Mouse (Mus musculus) layer of hippocampus, postnatal 36 days (tissue): Measurements from ENCODE around the gene Arl4a. TPM values are rescaled to one million over a fixed set of nuclear protein-coding genes. Genes with fewer than 3 reads are reported as not detected.

ENCODE experiments used
- DNase-seq, 2 experiments: peaks; one replicate each; pipeline ENCODE4 v3.0.0; 2022
- total RNA-seq, 2 experiments: library from RNA; stranded (reverse); gene quantifications; 2 replicates each; pipeline ENCODE4 v1.2.3; 2021

Arl4a gene
- total RNA-seq, 2 experiments from 2014 or later = 33.8 to 34.3 TPM

DNA sequence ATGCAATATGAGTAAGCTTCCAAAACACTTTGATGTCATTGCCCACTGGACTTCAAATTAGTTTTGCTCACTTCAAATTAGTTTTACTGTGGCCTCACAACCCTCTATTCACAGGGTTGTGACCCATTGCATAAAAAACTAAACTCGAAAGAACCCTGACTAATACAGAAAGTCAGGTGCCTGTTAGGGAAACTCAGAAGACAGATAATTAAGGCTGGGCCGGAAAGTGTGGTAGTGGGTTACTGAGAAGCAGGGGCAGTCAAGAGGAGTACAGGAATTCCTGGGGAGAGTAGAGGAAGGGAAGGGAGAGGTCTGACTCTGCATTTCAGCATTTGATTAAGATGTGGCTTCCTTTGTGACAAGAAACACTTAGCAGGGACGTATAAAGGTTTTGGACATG is 29.4 kb downstream of the Arl4a start:
- DNase-seq = no peak

DNA sequence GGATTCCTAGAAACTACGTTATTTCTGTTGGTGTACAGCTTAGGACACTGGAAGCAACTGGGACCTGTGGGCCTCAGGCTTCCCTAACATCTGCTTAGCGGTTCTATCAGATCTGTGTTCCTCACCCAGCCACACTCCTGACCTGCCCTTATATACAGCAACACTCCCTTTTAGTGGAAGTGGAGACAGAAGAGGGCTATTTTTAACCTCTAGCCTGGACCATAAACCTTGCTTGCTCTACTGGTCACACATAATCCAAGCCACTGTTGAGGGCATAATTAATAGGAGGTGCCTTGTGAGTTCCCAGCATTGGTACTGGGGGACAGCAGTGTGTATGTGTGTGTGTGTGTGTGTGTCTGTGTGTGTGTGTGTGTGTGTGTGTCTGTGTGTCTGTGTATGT is 33.1 kb downstream of the Arl4a start:
- DNase-seq = no peak

DNA sequence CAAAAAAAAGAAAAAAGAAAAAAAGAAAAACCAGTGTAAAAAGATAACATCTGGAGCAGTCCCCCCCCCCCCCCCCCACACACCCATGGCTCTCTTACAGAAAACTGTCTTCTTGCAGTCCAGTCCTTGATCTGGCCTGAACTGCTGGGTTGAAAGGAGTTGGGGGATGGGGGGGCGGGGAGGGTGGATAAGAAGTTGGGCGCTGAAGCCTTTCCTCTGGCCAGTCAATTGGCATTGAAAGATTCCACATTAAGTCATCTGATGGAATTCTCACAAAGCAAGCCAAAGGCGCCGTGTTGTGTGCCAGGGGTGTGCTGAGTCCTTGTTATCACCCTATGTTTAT is 39.0 kb downstream of the Arl4a start:
- no peak for DNase-seq

DNA sequence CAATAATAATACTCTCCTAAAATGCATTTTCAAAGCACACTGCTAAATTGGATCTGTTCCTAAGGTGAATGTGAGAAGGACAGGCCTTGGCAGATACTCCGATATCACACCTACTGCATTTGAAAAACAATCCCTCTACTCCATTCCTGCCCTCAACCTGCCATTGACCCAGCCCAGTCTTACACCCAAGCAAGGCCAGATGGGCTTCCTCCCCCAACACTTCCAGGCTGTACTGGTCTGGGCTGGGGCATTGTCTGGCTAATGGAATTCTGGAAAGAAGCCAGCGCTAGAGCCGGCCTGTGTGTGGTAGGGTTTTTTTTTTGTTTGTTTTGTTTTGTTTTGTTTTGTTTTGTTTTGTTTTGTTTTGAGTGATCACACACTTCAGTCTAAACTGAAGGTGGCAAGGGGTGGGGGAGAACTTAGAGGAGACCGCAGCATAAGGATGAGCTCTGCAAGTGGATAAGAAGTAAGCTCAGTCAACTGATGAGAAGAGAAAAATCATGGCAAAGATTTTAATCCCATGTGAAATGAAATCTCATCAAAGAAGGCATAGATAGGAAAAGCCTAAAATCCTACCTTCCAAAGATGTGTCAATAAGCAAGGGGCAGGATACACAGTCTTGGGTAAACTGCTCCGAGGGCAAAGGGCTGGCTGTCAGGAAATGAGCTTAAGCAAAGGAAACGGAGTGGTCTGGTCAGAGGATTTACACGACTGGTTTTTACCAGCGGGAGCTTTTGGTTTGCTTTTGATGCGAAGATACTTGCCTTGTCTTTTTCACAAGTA is 39.6 kb downstream of the Arl4a start:
- DNase-seq = no peak

DNA sequence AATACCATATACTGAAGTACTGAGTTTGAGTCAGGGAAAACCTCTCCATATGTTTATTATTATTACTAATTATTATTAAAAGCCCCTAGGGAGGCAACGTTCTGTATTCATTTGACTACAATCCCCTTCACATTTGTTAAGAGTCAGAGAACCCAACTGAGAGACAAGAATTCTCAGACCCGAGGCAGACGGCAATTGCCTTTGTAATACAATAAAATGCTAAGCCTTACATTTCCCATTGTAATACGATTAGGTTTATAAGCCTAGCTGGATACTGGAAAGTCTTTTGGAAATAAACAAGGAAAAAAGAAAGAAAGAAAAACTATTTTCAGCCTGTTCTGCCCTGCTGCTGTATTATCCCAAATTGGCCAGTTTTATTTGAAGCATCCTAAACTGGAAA is 40.2 kb downstream of the Arl4a start:
- no peak for DNase-seq

DNA sequence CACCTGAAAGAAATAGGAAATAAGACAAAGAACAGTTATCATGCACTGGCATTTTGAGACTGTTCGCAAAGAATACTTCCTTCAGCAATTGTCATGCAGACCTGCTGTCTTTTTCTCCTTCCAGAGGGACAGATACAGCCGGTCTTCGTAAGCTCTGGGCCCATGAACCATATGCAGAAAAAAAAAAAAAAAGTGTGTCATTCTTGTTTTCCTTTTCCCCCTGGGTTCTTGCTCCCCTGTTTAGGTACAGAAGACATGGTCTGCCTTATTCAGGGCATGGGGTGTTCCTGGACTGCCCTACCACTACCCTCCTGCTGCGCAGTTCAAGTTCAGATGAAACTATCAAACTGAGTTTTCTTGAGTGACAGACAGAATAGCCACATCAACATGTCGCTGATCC is 41.8 kb downstream of the Arl4a start:
- no peak for DNase-seq

DNA sequence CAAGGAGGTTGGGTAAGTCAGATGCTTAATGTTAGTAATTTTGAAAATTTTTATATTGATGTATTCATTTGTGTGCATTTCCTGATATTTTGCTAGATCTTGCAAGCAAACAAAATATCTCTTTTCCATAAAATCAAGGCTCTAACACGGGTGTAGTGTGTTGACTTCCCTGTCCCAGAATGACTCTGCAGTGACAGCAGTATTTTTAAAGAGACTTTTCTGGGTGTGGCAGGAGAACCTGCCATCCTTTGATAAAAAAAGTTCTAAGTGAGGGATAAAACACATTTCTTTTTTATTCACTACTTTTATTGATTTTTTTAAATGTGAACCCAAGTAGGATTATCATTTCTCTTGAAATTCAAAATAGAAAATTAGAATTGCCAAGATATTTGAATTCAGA is 42.2 kb downstream of the Arl4a start:
- no peak for DNase-seq

DNA sequence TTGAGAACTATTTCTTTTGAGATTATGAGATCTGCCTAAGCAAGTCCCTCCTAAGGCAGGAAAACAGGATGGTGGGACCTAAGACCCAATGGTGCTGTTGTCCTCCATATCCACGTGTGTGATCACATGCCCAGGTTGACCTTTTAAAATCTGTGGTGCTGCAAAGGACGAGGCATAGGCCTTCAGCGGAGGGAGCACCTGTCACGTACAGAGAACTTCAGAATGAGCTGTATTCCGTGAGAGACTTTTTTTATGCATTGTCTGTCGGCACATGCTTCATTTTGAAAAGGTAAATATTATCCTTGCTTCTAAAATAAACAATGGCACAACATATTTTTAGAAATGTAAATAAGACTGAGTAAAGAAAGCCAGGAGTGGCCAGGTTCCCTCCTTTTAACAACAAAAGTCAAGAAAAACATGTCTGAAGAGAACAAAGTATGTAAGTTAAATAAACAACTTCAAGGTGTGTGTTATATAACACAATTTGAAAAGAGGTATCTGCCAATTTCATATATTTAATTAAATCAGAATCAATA is 45.0 kb downstream of the Arl4a start:
- no peak for DNase-seq

DNA sequence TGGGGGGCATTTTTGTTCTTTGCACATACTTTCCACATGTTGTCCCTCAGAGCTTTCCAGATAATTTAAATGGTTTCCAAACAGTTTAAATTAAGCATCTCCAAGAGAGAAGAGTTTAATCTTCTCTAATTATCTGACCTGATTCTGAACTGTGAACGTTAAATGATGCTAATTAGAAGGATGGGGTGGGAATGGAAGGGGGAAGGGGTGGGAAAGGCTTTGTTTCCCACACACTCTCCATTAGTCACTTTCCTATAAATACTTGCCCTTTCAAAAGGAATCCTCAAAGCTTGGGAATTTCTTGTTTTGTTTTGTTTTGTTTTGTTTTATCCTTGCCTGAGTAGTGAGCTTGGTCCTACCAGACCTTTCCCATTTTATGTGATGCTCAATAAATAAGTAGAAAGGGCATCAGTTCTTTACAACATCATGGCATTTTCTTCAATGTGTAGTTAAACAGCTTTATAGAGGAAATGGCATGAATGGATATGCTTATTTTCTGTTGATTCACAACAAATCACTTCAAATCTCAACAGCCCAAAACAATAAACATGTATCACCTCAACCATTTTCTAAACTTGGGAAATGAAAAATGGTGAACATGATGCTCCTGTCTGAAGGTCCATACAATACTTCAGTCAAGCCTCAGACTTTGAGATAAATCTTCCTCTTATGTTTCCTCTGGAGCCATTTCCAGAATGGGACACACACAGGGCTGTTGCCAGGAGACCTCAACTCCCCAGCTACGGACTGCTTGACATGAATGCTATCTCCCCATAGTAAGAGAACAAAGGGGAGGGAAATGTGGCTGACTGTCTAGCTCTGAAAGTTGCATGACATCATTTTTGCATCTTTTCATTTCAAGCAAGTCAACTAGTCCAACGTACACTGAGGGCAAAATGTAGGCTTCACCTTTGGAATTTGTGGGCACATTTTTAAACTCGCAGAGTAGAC is 46.7 kb downstream of the Arl4a start:
- DNase-seq = no peak

DNA sequence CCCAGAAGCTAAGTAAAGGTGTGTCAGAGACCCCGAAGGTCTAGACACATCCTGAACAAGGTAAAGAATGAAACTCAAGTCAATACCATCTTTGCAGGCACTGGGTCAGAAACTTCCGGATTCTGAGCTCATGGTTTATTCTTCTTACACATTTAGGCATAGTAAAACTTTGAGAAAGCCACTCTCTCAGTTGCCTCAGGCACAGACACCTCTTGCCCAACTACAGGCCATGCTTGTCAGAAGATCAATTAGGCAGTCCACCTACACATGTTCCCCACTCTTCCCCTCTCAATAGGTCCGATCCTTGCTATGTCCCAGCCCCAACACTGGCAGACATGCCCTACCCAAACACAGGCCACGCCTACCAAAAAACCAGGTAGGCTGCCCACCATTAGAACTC is 48.7 kb downstream of the Arl4a start:
- DNase-seq = no peak

DNA sequence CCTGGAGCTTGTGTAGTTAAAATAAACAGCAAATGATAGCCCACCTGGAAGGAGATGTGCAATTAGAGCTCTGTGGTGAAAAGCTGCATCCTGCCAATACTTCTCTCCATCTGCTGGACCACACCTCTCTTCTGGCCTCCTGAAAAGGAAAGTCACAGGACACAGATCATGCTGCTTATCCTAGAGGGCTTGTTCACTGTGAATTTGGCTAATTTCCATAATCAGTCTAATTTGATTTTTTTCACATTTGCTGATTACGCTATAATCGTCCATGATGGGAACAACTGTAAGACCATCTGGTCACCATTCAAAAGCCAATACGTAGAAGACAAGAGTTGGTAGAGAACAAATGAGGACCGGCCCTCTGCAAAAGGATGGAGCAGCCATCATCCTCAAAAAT is 50.6 kb downstream of the Arl4a start:
- no peak for DNase-seq

DNA sequence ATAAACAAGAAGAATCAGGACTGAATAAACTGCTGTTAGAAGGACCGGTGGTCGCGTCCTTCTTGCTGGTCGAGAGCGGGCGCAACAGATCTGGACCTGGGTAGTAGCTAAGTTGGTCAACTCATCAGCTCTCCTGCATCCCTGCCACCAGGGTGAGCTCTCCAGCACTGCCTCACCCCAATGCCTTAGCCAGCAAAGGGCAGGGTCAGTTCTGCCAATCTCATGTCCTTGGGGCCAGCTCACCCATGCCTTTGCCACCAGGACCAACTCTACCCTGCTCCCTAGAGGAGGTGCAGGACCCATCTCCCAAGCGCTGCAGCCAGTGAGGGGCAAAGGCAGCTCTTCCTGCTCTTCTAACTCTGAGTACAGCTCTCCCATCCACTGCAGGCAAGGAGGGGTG is 52.2 kb downstream of the Arl4a start:
- DNase-seq = no peak

DNA sequence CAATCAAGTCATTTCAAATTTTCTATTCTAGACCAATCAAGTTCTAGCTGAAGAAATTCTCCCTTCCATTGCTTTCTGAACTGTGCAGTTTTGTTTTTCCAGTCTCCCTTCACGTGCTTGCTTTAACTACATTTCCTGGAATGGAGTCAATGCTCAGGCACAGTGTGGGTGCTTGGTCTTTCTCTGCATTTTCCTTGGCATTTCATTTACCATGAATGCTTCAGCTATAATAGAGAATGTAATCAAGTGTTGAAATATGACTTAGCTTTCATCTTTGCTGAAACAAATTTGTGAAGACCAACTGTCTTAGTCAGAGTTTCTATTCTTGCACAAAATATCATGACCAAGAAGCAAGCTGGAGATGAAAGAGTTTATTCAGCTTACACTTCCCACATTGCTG is 58.0 kb downstream of the Arl4a start:
- no peak for DNase-seq

DNA sequence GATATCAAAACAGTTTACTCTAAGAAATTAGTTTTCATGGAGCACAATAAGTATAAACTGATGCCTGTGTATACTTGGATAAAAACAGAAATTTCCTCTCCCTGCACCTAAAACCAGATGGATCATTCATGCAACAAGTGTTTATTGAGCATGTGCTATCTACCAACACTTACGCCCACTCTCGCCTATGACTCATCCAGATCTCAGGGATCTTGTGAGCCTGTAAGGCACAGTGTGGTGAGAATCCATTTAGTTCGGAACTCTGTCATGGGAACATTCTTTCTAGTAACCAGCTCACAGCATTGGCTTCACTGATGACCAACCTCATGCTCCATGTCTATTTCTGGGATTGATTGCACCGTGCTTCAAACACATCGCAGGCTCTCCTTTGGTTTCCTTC is 58.8 kb downstream of the Arl4a start:
- DNase-seq = peak; percentile 36 to 64

DNA sequence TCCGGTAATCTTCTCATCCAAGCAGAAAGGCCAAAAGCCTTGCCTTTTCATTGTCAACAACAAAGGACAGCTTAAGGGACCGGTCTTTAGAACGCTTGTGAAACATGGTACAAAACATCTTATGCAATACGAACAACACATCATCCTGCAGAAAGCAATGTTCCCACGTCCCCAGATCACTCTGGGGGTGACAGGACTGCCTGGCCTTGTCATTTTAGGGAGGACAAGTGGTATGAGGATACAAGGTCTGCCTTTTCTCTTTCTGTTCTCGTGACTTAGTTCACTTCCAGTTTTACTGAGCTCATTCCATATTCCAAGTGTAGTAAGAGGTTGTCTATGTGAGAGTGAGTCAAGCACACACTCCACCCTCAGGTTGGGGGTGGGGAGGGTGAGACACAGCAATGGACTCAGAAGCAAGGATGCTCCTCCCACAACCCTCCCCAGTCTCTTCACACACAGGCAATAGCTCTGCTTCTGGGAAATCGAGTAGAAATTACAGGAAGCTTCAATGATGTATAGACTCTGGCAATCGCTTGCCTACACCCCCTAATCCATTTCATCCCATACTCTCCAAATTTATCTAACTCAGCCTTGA is 59.7 kb downstream of the Arl4a start:
- no peak for DNase-seq

DNA sequence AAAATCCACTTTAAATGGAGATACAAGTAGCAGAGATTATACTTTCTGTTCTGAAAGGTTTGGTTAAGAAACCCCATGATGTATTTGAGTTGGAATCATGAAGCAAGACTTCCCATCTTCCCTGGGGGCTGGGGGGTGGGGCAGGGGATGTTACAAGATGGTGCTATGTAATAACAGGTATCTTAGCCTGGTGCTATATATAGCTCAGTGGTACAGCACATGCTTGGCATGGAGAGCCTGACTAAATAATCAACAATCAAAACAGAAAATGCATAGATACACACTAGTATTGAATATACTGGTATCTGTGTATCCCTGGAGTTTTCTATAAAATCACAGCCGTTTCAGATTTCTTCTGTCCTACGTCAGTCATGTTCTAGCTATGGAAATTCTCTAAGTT is 61.4 kb downstream of the Arl4a start:
- no peak for DNase-seq

DNA sequence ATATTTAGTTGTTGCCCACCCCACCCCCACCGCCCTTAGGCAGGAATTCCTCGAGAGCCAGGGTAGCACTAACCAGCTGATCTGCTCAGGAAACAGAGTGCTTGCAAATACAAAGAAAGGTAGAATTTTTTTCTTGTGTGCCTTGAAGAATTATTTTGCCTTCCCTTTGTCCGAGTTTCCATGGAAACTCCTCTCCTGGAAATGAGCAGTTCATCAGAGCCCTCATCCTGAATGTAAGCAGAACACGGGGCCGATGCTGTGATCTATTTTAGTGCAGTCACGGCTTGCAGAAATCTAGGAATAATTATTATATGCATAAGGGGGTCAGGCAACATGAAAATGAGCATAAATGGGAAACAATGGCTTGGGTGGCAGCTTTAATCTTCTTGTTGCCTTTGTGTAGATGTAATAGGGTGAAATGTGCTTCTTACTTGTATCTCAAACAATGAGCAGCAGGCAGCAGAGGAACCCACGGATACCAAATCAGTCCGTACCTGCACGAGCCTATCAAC is 61.9 kb downstream of the Arl4a start:
- DNase-seq = no peak

DNA sequence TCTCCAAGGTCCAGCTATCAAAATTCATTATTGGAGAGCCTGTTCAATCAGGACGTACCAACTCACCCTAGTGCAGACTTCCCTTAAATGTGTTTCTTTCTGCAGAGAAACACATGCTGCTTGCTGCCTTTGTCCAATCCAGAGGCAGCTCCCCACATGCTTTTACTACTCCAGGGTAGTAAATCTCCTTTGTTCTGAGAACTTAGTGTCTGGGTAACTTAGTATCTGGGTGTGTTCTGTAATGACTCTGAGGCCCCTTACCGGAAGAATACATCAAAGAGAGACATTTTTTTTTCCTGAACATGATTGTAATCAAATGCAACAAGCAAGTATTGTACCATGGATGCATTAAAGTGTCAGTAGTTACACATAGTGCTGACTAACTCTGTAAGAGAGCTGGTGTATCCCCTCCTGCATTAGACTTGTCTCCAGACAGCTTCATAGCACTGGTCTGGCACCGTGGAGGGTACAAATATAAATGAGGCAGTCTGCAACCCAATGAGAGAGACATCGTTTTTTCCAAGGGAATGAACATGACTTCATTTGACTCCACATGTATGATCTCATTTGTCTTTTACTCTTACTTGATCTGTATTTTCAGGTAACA is 62.7 kb downstream of the Arl4a start:
- no peak for DNase-seq

DNA sequence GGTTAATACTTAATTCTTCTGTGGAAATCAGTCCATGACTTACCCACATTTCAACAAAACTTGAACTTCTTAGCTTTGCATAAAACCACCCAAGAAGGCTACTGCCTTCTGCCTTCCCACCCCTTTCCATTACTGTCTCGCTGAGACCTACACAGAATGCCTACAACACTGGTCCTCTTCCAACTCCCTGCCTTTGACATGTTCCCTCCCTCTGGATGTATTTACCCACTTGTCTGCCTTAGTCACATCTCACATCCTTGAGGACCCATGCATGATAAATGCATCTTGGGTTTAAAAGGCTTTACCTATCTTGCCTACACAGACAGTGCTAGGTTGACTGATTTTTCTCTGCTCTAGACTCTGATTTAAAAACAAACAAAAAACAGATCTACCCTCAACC is 63.6 kb downstream of the Arl4a start:
- no peak for DNase-seq

DNA sequence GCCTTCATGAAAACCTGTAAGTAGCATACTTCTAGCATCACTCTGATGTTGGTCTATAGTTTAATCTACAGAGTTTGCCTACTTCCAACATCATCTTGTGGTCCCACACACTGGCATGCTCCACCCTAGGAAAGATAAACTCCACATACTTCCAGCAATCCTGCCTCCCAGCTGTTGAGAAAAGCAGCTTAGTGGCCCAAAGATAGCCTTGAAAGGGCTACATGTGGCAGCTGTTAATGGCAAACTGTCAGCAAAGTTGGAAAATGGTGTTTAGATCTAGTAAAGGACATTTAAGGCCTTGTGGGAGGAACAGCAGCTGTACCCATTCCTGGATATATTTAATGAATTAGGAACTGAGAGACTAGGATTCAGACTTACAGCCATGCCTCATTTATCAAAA is 68.3 kb downstream of the Arl4a start:
- no peak for DNase-seq

DNA sequence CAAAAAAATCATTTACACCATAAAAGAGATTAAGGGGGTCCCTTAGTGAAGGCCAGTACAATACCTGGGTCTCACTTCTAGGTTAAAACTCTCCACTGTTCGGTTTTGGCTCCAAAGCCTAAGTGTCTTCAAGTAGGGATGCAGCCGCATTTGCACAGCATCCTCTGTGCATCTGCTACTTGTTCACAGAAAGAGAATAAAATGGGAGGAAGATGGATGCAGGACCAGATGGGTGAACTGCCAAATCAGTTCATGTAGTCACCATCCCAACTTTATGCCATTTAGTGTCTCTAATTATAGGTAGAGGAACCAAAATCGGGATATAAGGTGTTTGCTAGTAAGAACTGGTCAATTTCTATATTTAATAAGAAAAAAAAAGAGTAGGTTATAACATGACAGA is 69.7 kb downstream of the Arl4a start:
- no peak for DNase-seq

DNA sequence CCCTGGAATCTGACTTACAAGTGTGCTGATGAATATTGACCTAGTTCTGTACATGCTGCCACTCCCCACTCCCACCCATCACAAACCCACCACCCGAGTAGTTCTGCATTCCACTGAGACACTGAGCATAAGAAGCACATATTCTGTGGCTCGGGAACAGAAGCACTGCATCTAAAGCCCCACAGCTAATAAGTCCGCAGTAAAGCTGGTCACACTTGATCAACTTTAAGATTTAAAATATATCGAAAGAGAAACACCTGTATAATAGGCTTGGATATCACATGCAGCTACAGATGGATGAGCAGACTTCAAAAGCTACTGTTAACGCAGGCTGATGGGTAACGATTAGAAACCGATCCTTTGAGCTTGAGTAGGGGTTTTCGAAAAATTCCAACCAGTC is 78.7 kb downstream of the Arl4a start:
- DNase-seq = no peak
